8 mouse cellular contexts compared by ENCODE assay signal in the genomic region with DNA sequence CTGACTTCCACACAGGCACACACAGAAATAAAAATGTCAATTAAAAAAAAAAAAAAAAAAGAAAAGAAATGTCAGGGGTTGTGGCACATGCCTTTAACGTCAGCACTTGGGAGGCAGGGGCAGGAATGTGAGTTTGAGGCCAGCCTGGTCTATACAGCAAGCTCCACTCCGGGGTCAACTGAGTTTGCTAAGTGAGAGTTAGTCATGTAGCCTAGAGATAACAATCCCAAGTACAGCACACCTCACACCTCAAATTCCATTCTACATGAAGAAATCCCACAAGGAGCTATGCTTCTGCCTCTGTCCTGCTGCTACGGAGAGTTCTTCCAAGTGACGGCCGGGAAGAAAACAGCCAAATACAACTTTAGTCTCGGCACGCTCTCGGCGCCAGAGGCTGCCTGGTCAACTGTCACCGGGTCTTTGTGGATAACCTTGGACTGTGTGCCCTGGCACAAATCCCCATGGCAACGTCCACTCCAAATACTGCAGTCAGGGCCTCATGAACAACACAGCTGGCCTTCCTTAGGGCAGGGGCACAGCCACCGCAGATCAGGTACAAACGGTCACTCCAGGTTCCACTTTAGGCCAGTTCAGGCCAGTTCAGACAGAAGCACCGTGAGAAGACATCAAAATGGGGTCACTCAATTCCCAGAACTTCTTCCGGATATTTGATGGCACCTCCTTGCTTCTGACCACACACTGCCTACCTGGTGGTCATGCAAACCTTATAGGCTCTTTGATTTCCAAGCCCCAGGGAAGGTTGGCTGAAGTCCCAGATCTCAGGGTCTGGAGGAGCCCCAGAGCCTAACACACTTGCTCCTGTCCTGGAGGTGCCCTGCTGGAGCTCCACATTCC. TPM values are rescaled to one million over a fixed set of nuclear protein-coding genes. Genes with fewer than 3 reads are reported as not detected.
DNase-seq lines count a peak whose midpoint lies in the region; ATAC-seq and TF ChIP-seq lines count a peak whose summit lies in the region.

No protein-coding gene starts in this region.

- intact Hi-C loops in heart, postnatal 36 days (cut with DNase I), result no loop called here
- intact Hi-C loops in left cerebral cortex, postnatal 36 days (cut with DNase I), result no loop called here

- H3K4me3 ChIP-seq in bone marrow macrophage, adult 2 months (ENCODE audit: insufficient read depth, low read length), result no peak overlapping the region
- H3K4me3 ChIP-seq in hindbrain, embryonic 10.5 days, result 0 out of 2 replicates have a peak overlapping the region, but pooled peaks have one; percentile 6
- H3K4me3 ChIP-seq in liver, embryonic 13.5 days (replicated peaks), result no peak overlapping the region

- TF ChIP-seq CTCF in bone marrow macrophage, adult 2 months (IDR thresholded peaks at IDR 0.05; ENCODE audit: low read depth, low read length), result no peak

- H3K36me3 ChIP-seq in hindbrain, embryonic 10.5 days, result peaks cover 61% of the 10 kb centered on the region
- peaks cover 30% of the 10 kb centered on the region for H3K36me3 ChIP-seq in liver, embryonic 13.5 days

- no peaks in the 10 kb centered on the region for H3K27me3 ChIP-seq in hindbrain, embryonic 10.5 days (ENCODE audit: insufficient read depth, poor library complexity, severe bottlenecking)
- no peaks in the 10 kb centered on the region for H3K27me3 ChIP-seq in liver, embryonic 13.5 days

- 89% methylated on average over 15 of the region's 15 CpGs for WGBS in hindbrain, embryonic 10.5 days
- WGBS in liver, embryonic 13.5 days (ENCODE audit: insufficient replicate concordance), result 78% methylated on average over 15 of the region's 15 CpGs

- TF ChIP-seq POLR2A in bone marrow macrophage, adult 2 months (IDR thresholded peaks at IDR 0.05; ENCODE audit: borderline replicate concordance, low read depth, low read length), result no peak

- peaks cover 75% of the 10 kb centered on the region for H3K4me1 ChIP-seq in bone marrow macrophage, adult 2 months (ENCODE audit: control insufficient read depth, insufficient read depth, low read length)
- peaks cover 91% of the 10 kb centered on the region for H3K4me1 ChIP-seq in hindbrain, embryonic 10.5 days (replicated peaks)
- H3K4me1 ChIP-seq in liver, embryonic 13.5 days (replicated peaks), result peaks cover 99% of the 10 kb centered on the region

- H3K27ac ChIP-seq in bone marrow macrophage, adult 2 months (ENCODE audit: insufficient read depth, low read depth, low read length), result peak overlapping the region; percentile 75
- H3K27ac ChIP-seq in hindbrain, embryonic 10.5 days, result peak overlapping the region; percentile 80
- H3K27ac ChIP-seq in liver, embryonic 13.5 days, result peak overlapping the region; percentile 58; the same call in 1 of the 2 replicates

- H3K9me3 ChIP-seq in hindbrain, embryonic 10.5 days, result no peaks in the 10 kb centered on the region
- no peaks in the 10 kb centered on the region for H3K9me3 ChIP-seq in liver, embryonic 13.5 days (replicated peaks)

- ATAC-seq in liver, embryonic 13.5 days (ENCODE audit: low read depth), result peak; percentile 36

- peak; percentile 62 to 69 for DNase-seq in heart, adult 18-20 months
- DNase-seq in heart, postnatal 36 days, result no peak
- DNase-seq in hindbrain, embryonic 10.5 days (ENCODE audit: low spot score), result no peak
- DNase-seq in liver, embryonic 13.5 days, result no peak
- no peak for DNase-seq in ovary, postnatal 36 days (ENCODE audit: low spot score)
- DNase-seq in spleen, postnatal 4 days (ENCODE audit: low spot score in 2 of 2), result no peak
- no peak for DNase-seq in left cerebral cortex, postnatal 36 days (ENCODE audit: low spot score in 2 of 2)

- H3K4me2 ChIP-seq in liver, embryonic 13.5 days, result 0 out of 2 replicates have a peak overlapping the region, but pooled peaks have one; percentile 4

- peak overlapping the region; percentile 0; the same call in 1 of the 2 replicates for H3K9ac ChIP-seq in liver, embryonic 13.5 days

RNA-seq across cellular contexts. Expression of gene Vps37b, which starts 6.3 kb away (rescaled TPM):
- total RNA-seq in heart, adult 18-20 months (2021), result 10 to 100 TPM; 15.1 to 15.2 TPM
- total RNA-seq in heart, postnatal 36 days (2021), result 10 to 100 TPM; 19.6 to 25.0 TPM
- polyA plus RNA-seq in bone marrow macrophage, adult 2 months (2012; ENCODE audit: insufficient read depth, insufficient read length, missing spikeins), result 16.8 and 18.2 TPM in 2 replicates
- polyA plus RNA-seq in hindbrain, embryonic 10.5 days (2016; fragmentation: Nextera tagmentation; extraction: Ambion mirVana), result 57.5 and 71.8 TPM in 2 replicates
- polyA plus RNA-seq in liver, embryonic 13.5 days (2015; fragmentation: Nextera tagmentation; extraction: Ambion mirVana), result 16.1 and 18.0 TPM in 2 replicates
- total RNA-seq in left cerebral cortex, postnatal 36 days (2021), result 10 to 100 TPM; 45.8 to 51.0 TPM

RNA-seq across cellular contexts. Expression of gene Hip1r, which starts 52.4 kb away (rescaled TPM):
- 10 to 100 TPM; 11.1 to 11.3 TPM for total RNA-seq in heart, adult 18-20 months (2021)
- 10 to 100 TPM in 1 of 2 experiments, 1 to 10 TPM in 1; 8.6 to 17.0 TPM for total RNA-seq in heart, postnatal 36 days (2021)
- 0.51 and 0.64 TPM in 2 replicates for polyA plus RNA-seq in bone marrow macrophage, adult 2 months (2012; ENCODE audit: insufficient read depth, insufficient read length, missing spikeins)
- polyA plus RNA-seq in hindbrain, embryonic 10.5 days (2016; fragmentation: Nextera tagmentation; extraction: Ambion mirVana), result 12.2 and 12.5 TPM in 2 replicates
- polyA plus RNA-seq in liver, embryonic 13.5 days (2015; fragmentation: Nextera tagmentation; extraction: Ambion mirVana), result 11.3 and 12.9 TPM in 2 replicates
- total RNA-seq in left cerebral cortex, postnatal 36 days (2021), result 10 to 100 TPM; 70.3 to 77.3 TPM

Comparison
In these comparisons a context has a peak if more than half of its experiments do, and no peak if none do; other contexts are left out.
1. DNase-seq: peak in heart, adult 18-20 months (2 of 2); none in heart, postnatal 36 days (0 of 2), hindbrain, embryonic 10.5 days (single experiment), liver, embryonic 13.5 days (single experiment), ovary, postnatal 36 days (single experiment), spleen, postnatal 4 days (0 of 2) and left cerebral cortex, postnatal 36 days (0 of 2).
2. Peak in every context shown above with its lines, with median percentiles within 50 percentile points of each other: H3K27ac ChIP-seq.